Mouse (Mus musculus) cerebellum, adult 11-12 months (tissue): ENCODE measurements around the gene Fhit.

Experiments
- DNase-seq: peaks from one replicate; pipeline ENCODE4 v3.0.0; 2022

Gene Fhit

DNA sequence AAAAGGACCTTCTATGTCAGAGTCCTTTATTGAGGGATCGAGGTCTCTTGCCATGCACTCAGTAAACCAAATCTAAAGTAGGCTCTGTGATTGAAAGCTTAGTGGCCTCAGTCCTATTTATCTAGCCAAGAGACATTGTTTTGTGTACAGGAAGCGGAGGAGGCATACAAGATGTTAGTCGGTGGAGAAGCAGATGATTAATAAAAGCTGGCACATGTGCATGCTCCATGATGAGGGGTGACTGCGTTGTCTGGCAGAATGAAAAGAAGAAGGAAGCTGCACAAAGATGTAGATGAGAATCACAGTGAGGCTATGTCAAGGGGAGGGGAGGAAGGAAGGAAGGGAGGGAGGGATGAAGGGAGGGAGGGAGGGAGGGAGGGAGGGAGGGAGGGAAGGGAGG, 481.8 kb downstream of the Fhit start:
- DNase-seq: no peak

DNA sequence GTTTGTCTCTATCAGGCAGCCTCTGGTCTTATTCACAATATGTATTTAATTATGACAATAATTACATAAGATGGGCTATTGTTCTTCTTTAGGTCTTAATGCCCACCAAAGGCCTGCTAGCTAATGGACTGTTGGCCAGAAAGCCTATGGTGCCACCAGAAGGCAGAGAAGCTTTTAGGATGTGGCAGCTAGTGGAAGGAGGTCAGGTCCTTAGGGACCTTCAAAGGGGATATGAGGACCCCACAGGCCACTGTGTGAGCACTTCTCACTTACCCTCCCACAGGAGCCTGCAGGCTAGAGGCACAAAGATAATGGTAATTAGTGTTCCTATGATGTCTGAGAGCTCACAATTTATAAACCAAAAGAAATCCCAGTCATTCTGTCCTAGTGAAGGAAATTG, 482.2 kb downstream of the Fhit start:
- no peak for DNase-seq

DNA sequence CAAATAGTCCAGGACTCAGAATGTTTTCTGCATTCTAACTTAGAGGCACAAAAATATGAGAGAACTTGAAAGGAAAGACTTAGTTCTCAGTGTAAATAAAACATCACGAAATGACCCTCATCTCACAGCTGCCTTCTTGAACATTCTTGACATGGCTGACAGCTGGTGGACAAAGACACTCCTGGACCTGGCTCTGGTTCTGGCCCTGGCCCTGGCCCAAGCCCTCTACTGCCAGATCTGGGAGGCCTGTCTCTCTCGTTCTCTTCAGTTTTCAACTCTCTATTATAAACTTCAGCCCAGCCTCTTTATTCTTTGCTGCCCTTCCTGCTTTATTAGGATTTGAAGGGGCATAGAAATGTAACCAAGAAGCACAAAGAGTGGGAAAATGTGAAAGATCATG, 484.2 kb downstream of the Fhit start:
- no peak for DNase-seq

DNA sequence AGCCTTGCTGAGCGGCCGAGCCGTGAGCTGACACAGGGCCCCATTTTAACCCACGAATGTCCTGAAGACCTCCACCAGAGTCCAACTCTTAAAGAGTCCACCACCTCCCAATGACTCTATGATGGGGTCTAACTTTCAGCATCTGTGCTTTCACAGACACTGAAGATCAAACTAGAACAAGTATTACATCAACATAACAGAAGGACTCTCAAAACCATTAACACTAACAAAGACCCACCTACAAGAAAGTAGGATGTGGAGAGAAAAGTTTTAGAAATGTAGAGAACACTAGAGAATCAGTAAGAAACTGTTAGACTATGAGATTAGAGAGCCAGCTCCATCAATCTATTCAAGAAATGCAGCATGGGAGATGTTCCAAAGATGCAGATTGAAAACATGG, 501.6 kb downstream of the Fhit start:
- DNase-seq: no peak

DNA sequence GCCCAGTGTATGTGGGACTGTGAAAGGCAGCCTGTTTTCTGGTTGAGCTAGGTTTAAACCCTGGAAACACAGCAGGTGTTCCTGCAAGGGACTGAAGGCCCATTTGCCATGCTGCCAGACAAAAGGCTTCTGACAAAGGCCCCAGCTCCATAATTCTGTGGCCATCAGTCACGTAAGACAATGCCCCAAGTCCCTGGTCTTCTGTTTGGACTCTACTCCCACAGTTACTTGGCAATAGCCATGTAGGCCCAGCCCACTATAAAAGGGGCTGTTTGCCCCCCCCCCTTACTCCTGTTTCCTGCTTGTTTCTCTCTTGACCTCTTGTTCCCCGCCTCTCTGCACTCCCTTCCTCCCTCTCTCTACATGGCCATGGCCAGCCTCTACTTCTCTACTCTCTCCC, 502.5 kb downstream of the Fhit start:
- no peak for DNase-seq

DNA sequence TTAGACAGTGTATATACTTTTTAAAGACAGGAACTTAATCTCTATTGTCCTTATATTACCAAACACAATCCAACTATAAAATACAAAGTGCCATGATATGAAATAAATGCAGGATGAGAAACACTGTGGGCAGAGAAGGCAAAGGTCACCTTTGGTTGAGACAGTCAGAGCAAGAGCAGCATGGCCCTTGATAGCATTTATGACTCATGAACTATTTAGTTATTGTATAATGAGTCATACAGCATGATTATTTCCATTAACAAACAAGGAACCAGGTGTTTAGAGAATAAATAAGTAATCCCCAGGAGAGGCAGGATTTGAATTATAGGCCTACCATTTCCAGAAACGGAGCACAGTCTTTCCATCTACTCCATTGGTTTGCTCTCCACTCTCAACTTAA, 503.6 kb downstream of the Fhit start:
- no peak for DNase-seq

DNA sequence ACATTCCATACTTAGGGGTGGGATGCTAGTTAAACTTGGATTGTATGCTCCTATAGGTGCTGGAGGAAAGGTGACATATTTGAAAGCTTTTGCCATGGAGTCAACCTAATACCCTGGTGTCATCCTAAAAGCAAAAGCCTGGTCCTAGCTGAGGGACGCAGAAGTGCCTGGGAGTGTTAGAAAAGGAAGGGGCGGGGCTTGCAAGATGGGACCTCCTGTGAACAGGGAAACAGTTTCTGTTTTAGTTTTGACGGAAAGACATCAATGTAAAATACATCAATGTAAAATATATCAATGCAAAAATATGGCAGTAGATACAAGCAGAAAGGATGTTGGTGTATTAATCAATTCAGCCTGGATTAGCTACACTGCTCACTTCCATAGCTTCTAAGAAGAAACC, 504.5 kb downstream of the Fhit start:
- DNase-seq: no peak

DNA sequence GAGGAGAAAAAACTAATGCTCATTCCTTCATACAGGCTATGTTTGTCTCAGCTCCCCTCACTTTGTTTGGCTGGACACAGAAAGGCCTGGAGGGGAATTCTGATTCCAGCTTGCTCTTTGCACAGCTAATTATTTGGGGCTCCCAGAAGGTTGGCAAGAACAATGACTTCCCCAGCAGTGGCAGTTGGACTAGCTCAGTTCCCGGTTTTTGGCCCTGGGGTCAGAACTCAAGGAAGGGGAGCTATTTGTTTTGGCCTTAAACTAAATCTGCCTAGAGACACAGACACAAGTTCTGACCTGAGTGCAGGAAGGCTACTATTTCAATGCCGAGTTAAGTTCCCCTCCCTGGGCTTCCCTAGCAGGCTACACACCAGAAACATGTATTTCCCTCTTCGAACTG, 506.0 kb downstream of the Fhit start:
- DNase-seq: peak; percentile 22

DNA sequence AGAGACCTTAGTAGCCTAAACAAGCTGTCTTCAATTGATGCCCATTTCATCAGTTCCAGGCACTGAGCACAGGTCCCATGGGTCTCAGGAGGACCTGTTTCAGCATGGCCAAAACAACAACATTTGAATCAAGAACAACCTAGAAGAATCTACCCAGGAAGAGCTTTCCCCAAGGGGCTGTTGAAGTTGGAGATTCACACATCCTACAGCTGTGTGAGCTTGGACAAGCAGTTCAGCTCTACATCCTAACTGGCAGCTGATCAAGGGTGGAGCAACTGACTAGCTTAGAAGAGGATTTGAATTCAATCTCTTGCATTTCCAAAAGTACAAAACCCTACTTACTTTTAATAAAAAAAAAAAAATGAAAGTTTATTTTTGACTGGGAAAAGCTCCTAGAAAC, 514.0 kb downstream of the Fhit start:
- DNase-seq: no peak

DNA sequence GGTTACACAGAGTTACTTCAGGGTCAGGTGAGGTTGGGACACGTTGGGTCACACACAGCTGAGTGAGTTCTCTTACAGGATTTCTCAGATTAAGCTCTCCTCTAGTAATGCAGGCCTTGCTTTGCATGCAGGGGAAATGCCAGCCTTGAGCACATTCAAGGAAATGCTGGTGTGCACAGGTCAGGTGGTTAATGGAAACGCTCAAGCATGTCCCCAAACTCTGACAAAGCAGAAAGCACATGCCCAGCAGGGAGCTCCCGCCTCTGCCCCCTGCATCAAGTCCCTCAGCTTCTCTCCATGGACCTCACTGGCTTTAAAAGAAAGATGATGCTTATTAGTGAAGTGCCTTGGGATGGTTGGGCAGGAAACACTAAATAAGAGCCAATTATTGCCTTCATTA, 530.1 kb downstream of the Fhit start:
- DNase-seq: no peak

DNA sequence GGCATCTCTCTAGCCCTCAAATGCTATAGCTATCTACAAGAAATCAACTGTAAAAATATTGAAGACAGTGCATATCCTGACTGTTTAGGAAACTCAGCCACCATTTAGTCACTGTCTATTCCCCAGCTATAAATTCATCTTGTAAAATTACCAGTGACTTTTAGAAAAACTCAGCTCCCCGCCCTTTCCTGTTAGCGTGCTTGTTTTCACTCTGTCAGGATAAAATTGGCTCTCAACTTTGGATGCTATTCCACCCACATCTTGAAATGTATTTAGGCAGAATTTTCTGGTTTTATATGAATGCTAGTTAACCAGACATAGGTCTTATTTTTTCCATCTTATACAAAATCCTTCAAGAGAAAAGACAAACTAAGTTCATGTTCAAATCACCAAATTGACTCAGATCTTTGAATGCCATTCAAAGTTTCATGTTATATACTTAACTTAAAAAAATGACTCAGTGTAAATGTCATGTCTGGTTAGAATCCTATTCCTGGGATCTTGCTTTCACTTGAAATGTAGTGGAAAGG, 530.9 kb downstream of the Fhit start:
- DNase-seq: no peak

DNA sequence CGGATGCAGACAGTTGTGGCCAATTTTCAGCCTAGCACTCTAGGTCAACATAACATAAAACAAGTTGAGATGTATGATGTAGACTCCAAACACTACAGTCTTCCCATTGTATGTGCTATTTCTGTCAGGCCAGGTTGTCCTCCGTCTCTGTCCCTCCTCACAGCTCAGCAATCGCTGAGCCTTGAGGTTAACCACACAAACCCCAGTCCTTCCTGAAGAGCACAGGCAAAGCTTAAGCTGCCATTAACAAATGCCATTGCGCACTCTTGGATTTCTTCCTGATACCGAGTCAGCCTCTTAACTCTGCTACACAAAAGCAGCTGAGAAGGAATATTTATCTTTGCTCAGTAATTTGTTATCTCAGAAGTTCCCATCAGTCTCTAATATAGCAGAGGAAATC, 568.4 kb downstream of the Fhit start:
- no peak for DNase-seq

DNA sequence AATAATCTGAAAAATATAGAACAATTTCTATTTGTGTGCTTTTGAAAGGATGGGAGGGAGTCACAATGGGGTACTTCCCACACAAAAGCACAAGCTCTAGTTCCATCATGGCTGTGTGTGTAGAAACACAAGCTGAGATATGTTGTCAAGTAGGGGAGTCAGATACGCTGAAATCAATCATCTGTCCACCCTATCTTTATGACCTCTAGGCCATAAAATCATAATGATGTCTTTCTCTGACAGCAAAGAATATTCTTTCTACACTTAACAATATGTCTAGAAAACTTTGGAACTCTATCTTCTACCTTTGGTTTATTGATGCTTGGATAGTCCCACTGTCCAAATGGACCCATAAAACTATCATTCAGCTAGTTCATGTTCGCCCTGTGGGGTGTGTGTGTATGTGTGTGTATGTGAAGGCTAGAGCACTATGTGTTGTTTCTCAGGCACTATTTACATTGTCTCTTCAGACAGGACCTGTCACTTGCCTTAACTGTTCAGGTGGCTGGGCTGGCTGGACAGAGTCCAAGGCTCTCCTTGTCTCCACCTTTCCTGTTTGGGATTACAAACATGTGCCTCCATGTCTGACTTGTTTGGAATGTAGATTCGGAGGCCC, 592.8 kb downstream of the Fhit start:
- no peak for DNase-seq

DNA sequence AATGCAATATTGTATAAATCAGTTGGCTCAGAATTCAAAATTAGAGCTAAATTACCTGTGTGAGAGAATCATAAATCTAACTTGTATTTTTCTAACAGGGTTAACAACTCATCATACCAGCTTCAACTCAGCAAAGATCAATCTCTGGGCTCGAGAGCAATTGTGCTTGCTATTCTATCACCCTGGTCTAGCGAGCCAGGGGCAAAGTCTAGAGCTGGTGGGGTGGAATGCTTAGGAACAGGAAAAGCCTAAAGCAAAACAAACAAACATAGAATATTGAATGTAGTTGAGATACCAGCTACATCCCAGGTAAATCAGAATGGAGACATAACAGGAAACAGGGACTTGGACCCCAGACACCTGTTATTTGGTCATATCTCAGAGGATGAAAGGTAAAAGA, 594.1 kb downstream of the Fhit start:
- no peak for DNase-seq

DNA sequence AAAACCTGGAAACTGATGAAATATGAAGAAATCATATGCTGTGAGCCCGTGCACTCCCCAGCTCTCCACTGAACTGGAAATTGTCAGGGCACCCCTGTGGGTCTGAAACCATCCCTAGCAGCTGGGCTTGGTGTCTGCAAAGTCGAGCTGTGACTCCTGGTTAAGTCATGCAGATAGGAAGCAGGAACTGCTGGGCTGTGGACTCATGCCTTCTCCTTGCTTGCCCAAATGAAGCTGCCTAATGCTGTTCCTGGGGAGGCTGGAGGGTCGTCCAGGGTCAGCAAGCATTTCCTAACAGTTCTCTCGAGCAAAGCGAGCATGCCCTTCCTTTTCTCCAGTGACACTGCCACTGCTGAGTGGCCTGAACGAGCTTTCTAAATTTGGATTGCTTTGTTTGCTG, 607.1 kb downstream of the Fhit start:
- DNase-seq: no peak

DNA sequence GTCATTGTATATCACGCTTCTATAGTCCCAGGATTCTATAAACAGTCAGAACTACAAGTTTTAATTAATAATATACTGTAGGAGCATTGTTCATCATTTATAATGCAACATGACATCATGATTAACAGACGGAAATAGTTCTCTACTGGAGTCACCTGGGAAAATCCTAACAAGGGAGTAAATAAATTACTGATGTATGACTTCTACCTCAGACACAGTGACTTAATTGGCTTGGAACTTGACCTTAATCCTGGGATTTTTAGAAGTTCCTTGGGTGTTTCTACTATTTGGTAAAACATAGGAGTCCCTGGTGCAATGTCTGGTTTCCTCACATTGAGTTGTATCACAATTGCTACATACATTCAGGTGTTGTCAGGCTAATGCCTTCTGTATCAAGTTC, 613.2 kb downstream of the Fhit start:
- no peak for DNase-seq

DNA sequence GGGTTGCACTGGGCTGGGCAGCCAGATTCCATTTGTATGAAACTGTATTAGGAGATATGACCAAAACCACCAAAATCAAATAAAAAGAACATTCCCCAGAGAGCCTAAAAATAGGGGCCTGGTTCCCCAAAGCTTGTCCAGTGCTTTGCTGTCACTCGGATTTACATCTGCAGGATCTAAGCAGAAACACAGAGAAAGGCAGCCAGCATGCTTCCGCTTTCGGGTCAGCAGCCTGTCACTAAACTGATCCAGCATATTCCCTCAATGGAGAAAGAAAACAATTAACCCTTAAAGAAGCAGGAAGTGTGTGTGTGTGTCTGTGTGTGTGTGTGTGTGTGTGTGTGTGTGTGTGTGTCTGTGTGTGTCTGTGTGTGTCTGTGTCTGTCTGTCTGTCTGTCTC, 615.9 kb downstream of the Fhit start:
- no peak for DNase-seq

DNA sequence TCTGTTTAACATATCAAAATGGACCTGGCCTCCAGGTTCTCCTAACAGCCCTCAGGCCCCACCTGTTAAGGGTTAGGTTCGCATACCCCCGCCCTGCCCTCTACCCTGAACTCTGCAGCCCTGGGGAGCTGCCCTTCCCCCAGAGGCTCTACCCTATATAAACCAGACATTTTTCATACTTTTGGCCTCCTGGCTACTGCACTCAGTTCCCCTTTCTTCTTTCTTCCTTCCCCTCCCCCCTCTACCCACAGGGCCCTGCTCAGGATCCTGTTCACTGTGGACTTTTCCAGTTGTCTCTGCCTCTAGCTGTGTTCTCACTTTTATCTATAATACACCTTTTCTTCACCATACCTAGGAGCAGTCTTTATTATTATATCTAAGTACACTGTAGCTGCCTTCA, 627.0 kb downstream of the Fhit start:
- no peak for DNase-seq

DNA sequence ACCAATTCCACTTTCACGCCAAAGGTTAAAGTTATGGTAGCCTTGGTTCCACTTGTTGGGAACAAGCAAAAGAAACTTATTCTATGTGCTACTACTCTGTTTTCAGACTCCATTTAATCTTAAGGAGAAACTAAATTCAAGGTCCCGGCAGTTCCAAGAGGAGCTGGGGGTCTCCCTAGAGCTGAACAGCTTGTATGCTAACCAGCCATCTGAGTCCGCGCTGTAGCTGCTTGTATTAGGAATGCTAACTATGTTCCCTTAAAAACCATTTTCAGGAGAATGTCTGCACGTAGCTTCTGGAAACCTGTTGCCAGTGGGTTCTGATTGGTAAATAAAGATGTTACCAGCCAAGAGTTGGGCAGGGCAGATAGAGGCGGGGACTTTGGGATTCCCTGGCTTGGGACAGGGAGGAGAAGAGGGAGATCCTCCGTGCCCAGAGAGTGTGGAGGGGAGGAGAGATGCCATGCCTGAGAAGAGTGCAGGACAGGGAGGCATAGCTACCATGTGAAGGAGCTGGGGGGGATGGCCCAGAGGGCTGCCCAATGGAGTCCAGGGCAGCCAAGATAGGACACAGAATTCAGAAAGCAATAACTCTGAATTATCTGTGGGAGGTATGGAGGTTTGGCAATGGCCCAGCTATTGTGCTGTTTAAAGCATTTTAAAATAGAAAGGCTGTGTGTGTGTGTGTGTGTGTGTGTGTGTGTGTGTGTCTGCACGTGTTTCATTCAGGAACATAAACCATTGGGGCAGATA, 629.9 kb downstream of the Fhit start:
- no peak for DNase-seq

DNA sequence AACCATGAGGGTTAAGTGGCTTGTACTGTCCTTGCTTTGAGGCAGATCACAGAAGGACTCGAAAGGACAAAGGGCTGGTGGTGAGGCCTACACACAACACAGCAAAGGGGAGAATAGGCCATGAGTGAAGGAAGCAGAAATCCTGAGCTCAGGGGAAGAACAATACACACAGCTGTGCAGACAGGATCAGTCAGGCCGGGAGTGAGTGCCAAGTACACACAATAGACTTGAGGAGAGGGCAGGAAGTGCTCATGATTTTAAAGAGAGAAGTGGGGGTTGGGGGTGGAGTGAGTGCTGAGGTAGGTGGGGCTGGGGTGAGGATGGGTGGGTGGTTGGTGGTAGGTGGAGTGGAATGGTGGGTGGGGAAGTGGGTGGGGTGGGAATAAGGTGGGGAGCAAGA, 635.0 kb downstream of the Fhit start:
- DNase-seq: no peak

DNA sequence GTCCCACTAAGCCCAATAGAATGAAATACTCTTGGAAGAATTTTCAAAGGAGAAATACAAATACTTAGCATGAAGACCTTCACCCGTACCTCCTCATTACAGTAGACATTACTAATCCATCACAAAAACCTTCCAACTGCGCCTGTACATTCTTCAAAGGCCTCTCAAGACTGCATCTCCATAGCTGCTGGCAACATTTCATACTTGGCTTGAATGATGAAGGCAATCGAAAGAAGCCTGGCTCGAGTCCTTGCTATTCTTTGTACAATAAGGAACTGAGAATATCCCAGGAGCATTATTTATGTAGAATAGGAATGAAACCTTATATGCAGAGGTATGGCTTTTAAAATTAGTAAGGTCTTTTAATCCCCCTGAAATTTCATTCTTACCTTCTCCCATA, 636.0 kb downstream of the Fhit start:
- no peak for DNase-seq

DNA sequence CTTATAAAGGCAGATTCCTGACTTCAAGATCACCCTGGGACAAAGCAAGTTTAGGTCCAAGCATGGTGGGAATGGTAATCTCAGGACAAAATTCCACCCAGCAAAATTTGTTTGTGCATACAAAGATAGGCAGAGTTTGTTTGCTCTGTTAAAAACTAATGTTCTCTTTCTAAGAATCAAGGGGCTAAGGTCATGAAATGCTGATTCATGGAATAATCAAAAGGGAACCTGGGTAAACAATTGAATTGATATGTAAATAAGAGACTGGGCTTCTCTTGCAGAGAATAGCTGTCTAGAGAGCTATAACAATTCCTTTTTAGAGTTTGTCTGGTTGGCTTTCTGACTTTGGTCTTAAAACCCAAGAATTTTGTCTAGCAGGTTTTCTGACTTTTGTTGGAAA, 647.8 kb downstream of the Fhit start:
- DNase-seq: no peak

DNA sequence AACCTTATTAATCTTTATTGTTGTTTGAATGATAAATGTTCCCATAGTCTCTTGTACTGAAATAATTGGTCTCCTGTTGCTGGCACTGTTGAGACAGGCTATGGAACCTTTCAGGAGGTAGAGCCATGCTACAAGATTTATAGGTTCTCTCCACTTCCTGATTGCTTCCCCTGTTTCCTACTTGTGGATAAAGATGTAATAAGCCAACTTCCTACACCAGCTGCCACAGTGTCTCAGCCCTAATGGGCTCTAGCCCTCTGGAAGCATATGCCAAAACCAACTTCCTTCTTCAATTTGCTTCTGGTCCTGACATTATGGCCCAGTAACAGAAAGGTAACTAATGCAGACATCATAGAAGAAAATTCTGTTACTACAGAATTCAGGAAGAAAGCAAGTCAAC, 652.6 kb downstream of the Fhit start:
- DNase-seq: no peak

DNA sequence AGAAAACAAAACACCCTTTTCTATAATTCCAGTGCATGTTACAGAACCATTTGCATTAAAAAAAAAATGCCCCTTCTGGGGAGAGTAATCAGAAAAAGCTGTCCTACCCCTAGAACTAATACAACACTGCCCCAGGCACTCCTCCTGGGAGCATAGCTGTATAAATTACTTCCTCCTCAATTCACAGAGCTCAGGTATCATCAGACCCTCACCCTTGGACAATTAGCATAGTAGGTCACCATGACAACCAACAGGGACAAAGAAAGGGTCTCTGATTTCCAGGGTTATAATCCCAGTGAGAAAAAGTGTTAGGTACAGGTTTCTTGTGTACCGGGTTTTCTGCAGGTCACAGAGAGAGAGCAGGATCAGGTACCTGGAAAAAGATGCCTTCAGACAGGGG, 654.3 kb downstream of the Fhit start:
- DNase-seq: no peak

DNA sequence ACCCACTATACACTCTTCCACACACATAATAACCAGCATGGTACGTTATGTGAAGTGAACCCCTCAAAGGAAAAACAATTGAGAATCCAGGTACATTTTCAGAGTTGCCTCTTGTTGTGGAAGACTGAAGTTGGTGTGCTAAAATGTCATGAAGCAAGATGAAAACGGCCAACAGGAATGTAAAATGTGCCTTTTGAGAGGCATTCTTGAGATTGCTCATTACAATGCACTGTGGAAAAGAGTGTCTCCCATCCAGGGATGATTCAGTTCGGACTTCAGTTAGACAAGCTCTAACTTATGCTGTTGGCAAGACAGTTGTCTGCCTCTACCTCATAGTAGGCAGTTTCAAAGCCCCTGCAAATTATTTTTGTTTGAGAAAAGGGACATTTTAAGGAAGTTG, 676.0 kb downstream of the Fhit start:
- DNase-seq: no peak
